Mouse (Mus musculus) right cerebral cortex, postnatal 10 days (tissue): ENCODE measurements around the gene Tnfrsf12a.

Source experiments
- DNase-seq, 2 experiments: peaks; one replicate each; pipeline ENCODE4 v3.0.0; 2021; ENCODE audit warnings: low spot score in 2 of 2

Gene Tnfrsf12a

GRCm38 (mm10) chr17:23681086-23681485 is 3.8 kb upstream of the Tnfrsf12a start:
- no peak for DNase-seq

- no peak for DNase-seq
Observed at GRCm38 (mm10) chr17:23680336-23680735, 3.1 kb upstream of the Tnfrsf12a start.

GRCm38 (mm10) chr17:23679127-23679835 is 2.0 kb upstream of the Tnfrsf12a start, which contains the start of gene Cldn6:
Cldn6 (plus strand) TSS chr17:23679249.
- DNase-seq, result peak in 1 of 2 experiments; percentile 22

GRCm38 (mm10) chr17:23676473-23677031 is 716 bp downstream of the Tnfrsf12a start:
- DNase-seq, result peak in 1 of 2 experiments; percentile 31

- DNase-seq, result no peak
Observed at GRCm38 (mm10) chr17:23675564-23676281, 1.5 kb downstream of the Tnfrsf12a start.

- DNase-seq, result peak in 1 of 2 experiments; percentile 44
Observed at GRCm38 (mm10) chr17:23675127-23675526, 2.1 kb downstream of the Tnfrsf12a start.

GRCm38 (mm10) chr17:23674271-23674952 is 2.9 kb downstream of the Tnfrsf12a start:
- peak in 1 of 2 experiments; percentile 44 for DNase-seq

GRCm38 (mm10) chr17:23673424-23674073 is 3.7 kb downstream of the Tnfrsf12a start, which contains the start of the genes Hcfc1r1 and Thoc6:
Hcfc1r1 (plus strand) TSS chr17:23673596.
Thoc6 (minus strand) TSS chr17:23673882.
- peak; percentile 95 to 97 for DNase-seq

- no peak for DNase-seq
Observed at GRCm38 (mm10) chr17:23672761-23673160, 4.5 kb downstream of the Tnfrsf12a start.

GRCm38 (mm10) chr17:23671519-23671918 is 5.7 kb downstream of the Tnfrsf12a start:
- peak in 1 of 2 experiments; percentile 20 for DNase-seq

GRCm38 (mm10) chr17:23670516-23671074 is 6.7 kb downstream of the Tnfrsf12a start:
- no peak for DNase-seq

- DNase-seq, result no peak
Observed at GRCm38 (mm10) chr17:23665511-23665910, 11.8 kb downstream of the Tnfrsf12a start.

- no peak for DNase-seq
Observed at GRCm38 (mm10) chr17:23664556-23665021, 12.7 kb downstream of the Tnfrsf12a start.

GRCm38 (mm10) chr17:23661526-23661925 is 15.7 kb downstream of the Tnfrsf12a start:
- DNase-seq, result no peak

- DNase-seq, result no peak
Observed at GRCm38 (mm10) chr17:23660876-23661200, 16.4 kb downstream of the Tnfrsf12a start.

GRCm38 (mm10) chr17:23660117-23660875 is 17.0 kb downstream of the Tnfrsf12a start, which contains the start of gene Bicdl2:
Bicdl2 (plus strand) TSS chr17:23660506.
- peak in 1 of 2 experiments; percentile 31 for DNase-seq

GRCm38 (mm10) chr17:23658450-23658849 is 18.8 kb downstream of the Tnfrsf12a start:
- DNase-seq, result no peak

- DNase-seq, result no peak
Observed at GRCm38 (mm10) chr17:23654410-23654809, 22.9 kb downstream of the Tnfrsf12a start.

GRCm38 (mm10) chr17:23654001-23654400 is 23.3 kb downstream of the Tnfrsf12a start:
- no peak for DNase-seq

- no peak for DNase-seq
Observed at GRCm38 (mm10) chr17:23653324-23653723, 23.9 kb downstream of the Tnfrsf12a start.
